Mouse (Mus musculus): ENCODE results near the gene Kat8. TPM values are rescaled to one million over a fixed set of nuclear protein-coding genes. Genes with fewer than 3 reads are reported as not detected.

Kat8 gene
- polyA plus RNA-seq (2012; rRNA removed) (35.2 and 43.4 TPM in 2 replicates), polyA plus RNA-seq (2014; fragmentation: Nextera tagmentation; extraction: Ambion mirVana) (39.1 and 45.4 TPM in 2 replicates)

DNA sequence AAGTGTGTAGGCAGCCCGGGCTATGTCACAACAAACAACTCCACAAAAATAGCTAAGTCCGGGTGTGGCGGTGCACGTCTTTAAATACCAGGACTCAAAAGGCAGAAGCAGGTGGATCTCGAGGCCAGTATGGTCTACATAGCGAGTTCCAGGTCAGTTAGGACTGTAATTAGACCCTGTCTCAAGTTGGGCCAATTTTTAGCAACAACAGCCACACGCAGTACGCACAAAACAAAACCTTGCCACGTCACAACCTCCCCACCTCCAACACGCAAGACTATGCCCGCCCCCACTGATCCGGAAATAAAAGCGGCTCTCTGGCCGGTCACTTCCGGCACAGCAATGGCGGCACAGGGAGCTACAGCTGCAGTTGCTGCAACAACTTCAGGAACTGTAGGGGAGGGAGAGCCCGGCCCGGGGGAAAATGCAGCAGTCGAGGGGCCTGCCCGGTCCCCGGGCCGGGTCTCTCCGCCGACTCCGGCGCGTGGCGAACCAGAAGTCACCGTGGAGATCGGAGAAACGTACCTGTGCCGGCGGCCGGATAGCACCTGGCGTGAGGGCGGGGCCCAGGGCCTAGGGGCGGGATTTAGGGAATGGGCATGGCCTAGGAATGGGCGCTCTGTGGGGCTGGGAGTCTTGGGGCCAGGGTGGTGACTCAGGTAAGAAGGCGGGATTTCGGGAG lies at the start of gene Kat8:
Gene Kat8 (plus strand): TSS at position 327 of the 682 bp plus-strand sequence.
- Histone ChIP-seq H3K9me3 (ENCODE audit: control insufficient read depth, low read length) (no peaks in the 10 kb centered on the region), H3K4me1 (ENCODE audit: control insufficient read depth, insufficient read depth, low read length) (0 out of 2 replicates have a peak, but pooled peaks cover 6% of the 10 kb centered on the region), H3K27me3 (ENCODE audit: control insufficient read depth, insufficient read depth, low read length) (no peaks in the 10 kb centered on the region), H3K4me2 (replicated peaks; ENCODE audit: low read depth, low read length, severe bottlenecking) (peak within 1 kb of the TSS; percentile 67), H3K36me3 (ENCODE audit: control insufficient read depth, insufficient read depth, low read length) (peaks cover 54% of the 10 kb centered on the region), H3K27ac (replicated peaks; ENCODE audit: low read depth, low read length) (peak within 1 kb of the TSS; percentile 81), H3K4me3 (replicated peaks; ENCODE audit: low read length) (peak within 1 kb of the TSS; percentile 58), H3K9ac (ENCODE audit: low read depth, low read length, severe bottlenecking) (peak within 1 kb of the TSS; percentile 62)
- 2% methylated on average over 40 of the region's 40 CpGs for WGBS
- ATAC-seq (ENCODE audit: low FRiP score, low read depth) (peak; percentile 95), DNase-seq (ENCODE audit: low spot score) (peak; percentile 93)
- TF ChIP-seq POLR2A (IDR thresholded peaks at IDR 0.05; ENCODE audit: borderline replicate concordance, extremely low read depth, insufficient read depth, insufficient read length) = peak; percentile 62; the same call in 1 of the 2 replicates

DNA sequence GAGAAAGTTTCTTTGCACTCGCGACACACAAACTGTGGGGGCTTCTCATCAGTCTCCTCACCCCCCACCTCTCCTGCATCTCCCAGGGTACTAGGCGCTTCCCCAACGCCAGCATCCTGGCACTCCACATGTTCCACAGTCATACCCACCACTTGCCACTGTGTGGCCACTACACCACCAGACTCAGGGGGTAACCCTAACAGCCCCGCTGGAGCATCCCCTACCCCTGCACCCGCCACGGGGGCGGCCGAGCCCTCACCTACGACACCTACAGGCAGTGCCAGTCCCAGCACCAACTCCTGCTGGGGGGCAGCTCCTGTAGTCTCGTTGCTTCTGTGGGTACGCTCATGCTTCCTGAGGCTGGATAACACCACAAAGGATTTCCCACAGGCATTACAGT lies 45.9 kb upstream of the Kat8 start:
- DNase-seq (ENCODE audit: low spot score) (no peak), ATAC-seq (ENCODE audit: low FRiP score, low read depth) (no peak)
- no peak overlapping the region for H3K27ac ChIP-seq (replicated peaks; ENCODE audit: low read depth, low read length)
- H3K9ac ChIP-seq (ENCODE audit: low read depth, low read length, severe bottlenecking) = no peak overlapping the region
- 96% methylated on average over 12 of the region's 12 CpGs for WGBS
- no peak overlapping the region for H3K4me3 ChIP-seq (replicated peaks; ENCODE audit: low read length)
- no peaks in the 10 kb centered on the region for H3K4me1 ChIP-seq (ENCODE audit: control insufficient read depth, insufficient read depth, low read length)
- H3K4me2 ChIP-seq (replicated peaks; ENCODE audit: low read depth, low read length, severe bottlenecking) = no peak overlapping the region
- no peaks in the 10 kb centered on the region for H3K27me3 ChIP-seq (ENCODE audit: control insufficient read depth, insufficient read depth, low read length)
- no peak for TF ChIP-seq POLR2A (IDR thresholded peaks at IDR 0.05; ENCODE audit: borderline replicate concordance, extremely low read depth, insufficient read depth, insufficient read length)
- H3K9me3 ChIP-seq (ENCODE audit: control insufficient read depth, low read length) = no peaks in the 10 kb centered on the region
- H3K36me3 ChIP-seq (ENCODE audit: control insufficient read depth, insufficient read depth, low read length) = peaks cover 41% of the 10 kb centered on the region

DNA sequence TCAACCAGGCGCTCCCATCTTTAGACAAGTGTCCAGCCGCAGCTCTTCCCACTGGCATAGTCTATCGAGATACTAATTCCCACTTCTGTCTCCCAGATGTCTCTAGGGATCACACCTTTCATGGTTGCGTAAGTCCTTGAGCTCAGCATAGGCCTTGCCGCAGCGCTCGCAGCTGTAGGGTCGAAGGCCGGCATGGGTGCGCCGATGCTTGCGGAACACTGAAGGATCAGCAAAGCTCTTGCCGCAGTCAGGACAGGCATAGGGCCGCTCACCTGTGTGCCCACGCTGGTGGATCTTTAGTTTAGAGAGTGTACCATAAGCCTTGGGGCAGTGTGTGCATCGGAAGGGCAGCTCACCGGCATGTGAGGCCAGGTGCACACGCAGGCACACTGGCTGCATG lies 44.7 kb upstream of the Kat8 start:
- 96% methylated on average over 18 of the region's 18 CpGs for WGBS

DNA sequence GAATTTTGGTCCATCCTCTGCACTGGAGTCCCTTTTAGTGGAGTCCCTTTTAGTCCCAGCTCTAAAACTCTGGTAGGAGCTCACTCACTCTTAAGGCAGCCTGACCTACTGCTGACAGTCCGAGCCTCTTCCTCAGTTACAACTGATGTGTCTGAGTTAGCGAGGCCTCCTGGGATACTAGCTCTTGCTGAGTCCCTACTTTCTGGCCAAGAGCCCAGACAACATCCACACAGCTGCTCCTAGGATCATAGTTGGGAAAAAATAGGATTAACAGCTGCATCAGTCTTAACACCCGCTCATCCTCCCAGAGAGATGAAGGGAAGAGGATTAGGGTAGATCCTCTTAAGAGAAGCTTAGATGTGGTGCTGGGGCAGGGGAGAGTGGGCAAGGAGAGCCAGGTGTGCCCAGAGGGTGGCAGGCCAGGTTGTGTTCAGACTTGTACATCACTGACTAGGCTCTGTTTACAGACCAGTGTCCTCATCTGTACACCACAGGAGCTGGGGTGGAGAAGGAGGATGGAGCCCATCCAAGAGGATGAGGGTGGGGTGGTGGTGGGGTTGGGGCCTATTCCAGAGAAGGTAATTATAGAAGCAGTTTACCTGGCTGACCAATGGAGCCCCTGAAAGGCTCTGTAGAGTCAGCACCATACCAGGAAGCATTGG lies 43.0 kb upstream of the Kat8 start:
- Histone ChIP-seq H3K9ac (ENCODE audit: low read depth, low read length, severe bottlenecking) (no peak overlapping the region), H3K27ac (replicated peaks; ENCODE audit: low read depth, low read length) (no peak overlapping the region), H3K9me3 (ENCODE audit: control insufficient read depth, low read length) (no peaks in the 10 kb centered on the region), H3K4me3 (replicated peaks; ENCODE audit: low read length) (no peak overlapping the region), H3K36me3 (ENCODE audit: control insufficient read depth, insufficient read depth, low read length) (peaks cover 43% of the 10 kb centered on the region), H3K4me2 (replicated peaks; ENCODE audit: low read depth, low read length, severe bottlenecking) (no peak overlapping the region), H3K4me1 (ENCODE audit: control insufficient read depth, insufficient read depth, low read length) (peaks cover 4% of the 10 kb centered on the region), H3K27me3 (ENCODE audit: control insufficient read depth, insufficient read depth, low read length) (no peaks in the 10 kb centered on the region)
- ATAC-seq (ENCODE audit: low FRiP score, low read depth) (peak; percentile 55; the same call in 1 of the 2 replicates), DNase-seq (ENCODE audit: low spot score) (peak; percentile 67)
- WGBS = 70% methylated on average over 3 of the region's 3 CpGs
- no peak for TF ChIP-seq POLR2A (IDR thresholded peaks at IDR 0.05; ENCODE audit: borderline replicate concordance, extremely low read depth, insufficient read depth, insufficient read length)

More for the DNA sequence above, 44.7 kb upstream of the Kat8 start:
- H3K36me3 ChIP-seq (ENCODE audit: control insufficient read depth, insufficient read depth, low read length) = peaks cover 47% of the 10 kb centered on the region
- no peaks in the 10 kb centered on the region for H3K27me3 ChIP-seq (ENCODE audit: control insufficient read depth, insufficient read depth, low read length)
- no peak overlapping the region for H3K27ac ChIP-seq (replicated peaks; ENCODE audit: low read depth, low read length)
- no peak for ATAC-seq (ENCODE audit: low FRiP score, low read depth)
- no peaks in the 10 kb centered on the region for H3K9me3 ChIP-seq (ENCODE audit: control insufficient read depth, low read length)
- no peak overlapping the region for H3K9ac ChIP-seq (ENCODE audit: low read depth, low read length, severe bottlenecking)
- no peak overlapping the region for H3K4me2 ChIP-seq (replicated peaks; ENCODE audit: low read depth, low read length, severe bottlenecking)
- H3K4me3 ChIP-seq (replicated peaks; ENCODE audit: low read length) = no peak overlapping the region
- no peaks in the 10 kb centered on the region for H3K4me1 ChIP-seq (ENCODE audit: control insufficient read depth, insufficient read depth, low read length)
- TF ChIP-seq POLR2A (IDR thresholded peaks at IDR 0.05; ENCODE audit: borderline replicate concordance, extremely low read depth, insufficient read depth, insufficient read length) = no peak
- DNase-seq (ENCODE audit: low spot score) = no peak

DNA sequence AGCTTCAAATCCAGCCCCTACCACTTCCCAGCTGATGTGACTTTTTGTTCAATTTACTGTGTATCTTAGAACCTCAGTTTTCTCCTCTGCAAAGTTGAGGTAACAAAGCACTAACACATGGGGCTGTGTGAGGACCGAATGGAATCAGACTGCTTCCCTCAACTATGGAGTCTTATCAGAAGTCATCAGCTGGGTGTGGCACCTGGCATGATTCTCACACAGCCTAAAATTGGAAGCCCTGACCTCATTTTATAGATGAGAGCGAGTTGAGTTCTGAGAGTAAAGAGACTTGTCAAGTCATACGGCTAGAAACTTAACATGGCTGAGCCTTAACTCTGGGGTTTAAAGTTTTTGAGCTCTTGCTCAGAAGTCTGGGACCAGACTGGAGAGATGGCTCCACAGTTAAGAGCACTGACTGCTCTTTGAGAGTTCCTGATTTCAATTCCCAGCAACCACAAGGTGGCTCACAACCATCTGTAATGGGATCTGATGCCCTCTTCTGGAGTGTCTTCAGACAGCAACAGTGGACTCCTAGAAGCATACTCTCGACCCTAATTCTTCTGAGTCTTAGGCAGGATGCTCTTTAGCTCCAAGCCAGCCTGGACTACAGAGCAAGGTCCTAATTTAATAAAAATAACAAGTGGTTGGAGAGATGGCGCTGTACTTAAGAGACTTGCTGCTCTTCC lies 42.0 kb upstream of the Kat8 start:
- no peak overlapping the region for H3K4me2 ChIP-seq (replicated peaks; ENCODE audit: low read depth, low read length, severe bottlenecking)
- H3K4me3 ChIP-seq (replicated peaks; ENCODE audit: low read length) = no peak overlapping the region
- no peak for TF ChIP-seq POLR2A (IDR thresholded peaks at IDR 0.05; ENCODE audit: borderline replicate concordance, extremely low read depth, insufficient read depth, insufficient read length)
- no peaks in the 10 kb centered on the region for H3K27me3 ChIP-seq (ENCODE audit: control insufficient read depth, insufficient read depth, low read length)
- WGBS = 86% methylated on average over 5 of the region's 5 CpGs
- H3K4me1 ChIP-seq (ENCODE audit: control insufficient read depth, insufficient read depth, low read length) = peaks cover 9% of the 10 kb centered on the region
- H3K9ac ChIP-seq (ENCODE audit: low read depth, low read length, severe bottlenecking) = no peak overlapping the region
- DNase-seq (ENCODE audit: low spot score) = no peak
- no peak for ATAC-seq (ENCODE audit: low FRiP score, low read depth)
- no peaks in the 10 kb centered on the region for H3K9me3 ChIP-seq (ENCODE audit: control insufficient read depth, low read length)
- H3K36me3 ChIP-seq (ENCODE audit: control insufficient read depth, insufficient read depth, low read length) = peaks cover 34% of the 10 kb centered on the region
- no peak overlapping the region for H3K27ac ChIP-seq (replicated peaks; ENCODE audit: low read depth, low read length)
